Mouse (Mus musculus): ENCODE results near the gene Chchd6.

DNA sequence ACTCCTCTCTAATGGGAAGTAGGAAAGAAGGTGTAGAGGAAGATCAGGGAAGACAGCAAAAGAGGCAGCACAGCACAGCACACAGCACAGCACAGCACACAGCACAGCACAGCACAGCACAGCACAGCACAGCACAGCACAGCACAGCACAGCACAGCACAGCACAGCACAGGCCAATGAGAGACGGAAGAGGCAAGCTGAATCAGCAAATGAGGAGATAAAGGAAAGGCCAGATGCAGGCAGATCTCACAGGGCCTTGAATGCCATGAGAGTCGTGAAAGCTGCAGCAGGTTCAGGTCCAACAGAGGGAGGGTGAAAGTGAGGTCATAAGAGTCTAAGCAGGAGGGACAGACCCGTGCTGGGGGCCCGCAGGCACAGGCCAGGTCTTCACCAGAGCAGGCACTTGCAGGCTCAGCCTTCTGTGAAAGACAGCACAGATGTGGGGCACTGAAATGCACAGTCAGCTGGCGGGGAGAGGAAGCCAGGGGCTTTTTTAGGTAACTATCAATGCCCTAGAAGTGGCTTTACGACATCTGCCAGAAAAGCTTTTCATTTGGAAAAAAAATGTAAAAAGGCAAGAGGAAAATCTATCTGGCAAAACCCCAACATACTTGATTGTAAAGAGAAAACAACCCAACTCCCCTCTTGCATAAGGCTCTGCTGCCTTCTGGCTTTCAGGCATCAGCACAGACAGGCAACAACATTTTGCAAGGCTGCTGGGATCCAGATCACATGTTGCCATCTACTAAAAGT is 96.5 kb downstream of the Chchd6 start:
- TF ChIP-seq POLR2A (IDR thresholded peaks at IDR 0.05; ENCODE audit: extremely low read depth, insufficient read depth, low read length), result no peak
- TF ChIP-seq CTCF (IDR thresholded peaks at IDR 0.05; ENCODE audit: extremely low read depth, insufficient read depth, low read length), result no peak
